Mouse (Mus musculus) adrenal gland, postnatal 14 days (tissue): ENCODE data around the gene Gpld1. TPM values are rescaled to one million over a fixed set of nuclear protein-coding genes. Genes with fewer than 3 reads are reported as not detected.

ENCODE experiments used
- DNase-seq: peaks from one replicate; pipeline ENCODE4 v3.0.0; 2021; ENCODE audit warnings: mixed read lengths
- long read RNA-seq, 2 experiments: library from polyadenylated mRNA; stranded (forward); transcript quantifications; one replicate each; pipeline ENCODE4 v2.0.0; 2021
- total RNA-seq: library from RNA; stranded (reverse); gene quantifications from 2 replicates; pipeline ENCODE4 v1.2.3, GENCODE M21; 2021

The Gpld1 gene
- total RNA-seq = 5.1 and 13.5 TPM in 2 replicates
- long read RNA-seq, experiment 1, partial matches to known transcripts = 2 of 6 reads
- long read RNA-seq, experiment 1, other reads (novel, unspliced or antisense) = 4 of 6 reads
- long read RNA-seq, experiment 2, partial matches to known transcripts = 14 of 17 reads
- long read RNA-seq, experiment 2, other reads (novel, unspliced or antisense) = 3 of 17 reads

- DNase-seq = peak; percentile 37
These were observed at the start of gene Gpld1 for GRCm38 (mm10) chr13:24942512-24943282. Gene Gpld1 (plus strand): TSS chr13:24943152.

- DNase-seq = no peak
These were observed 49.1 kb upstream of the Gpld1 start for GRCm38 (mm10) chr13:24893880-24894279.

GRCm38 (mm10) chr13:24901916-24902315 is 41.0 kb upstream of the Gpld1 start:
- no peak for DNase-seq

GRCm38 (mm10) chr13:24903412-24903811 is 39.5 kb upstream of the Gpld1 start:
- DNase-seq = no peak

GRCm38 (mm10) chr13:24905422-24905821 is 37.5 kb upstream of the Gpld1 start:
- DNase-seq = no peak

GRCm38 (mm10) chr13:24906831-24907570 is 36.0 kb upstream of the Gpld1 start:
- DNase-seq = peak; percentile 21

- DNase-seq = no peak
These were observed 33.8 kb upstream of the Gpld1 start for GRCm38 (mm10) chr13:24909112-24909511.

GRCm38 (mm10) chr13:24913576-24913975 is 29.4 kb upstream of the Gpld1 start:
- no peak for DNase-seq

- DNase-seq = no peak
These were observed 28.0 kb upstream of the Gpld1 start for GRCm38 (mm10) chr13:24914915-24915314.

- DNase-seq = no peak
These were observed 27.1 kb upstream of the Gpld1 start for GRCm38 (mm10) chr13:24915831-24916230.

GRCm38 (mm10) chr13:24920333-24920977 is 22.5 kb upstream of the Gpld1 start:
- peak; percentile 76 for DNase-seq

GRCm38 (mm10) chr13:24921281-24921680 is 21.7 kb upstream of the Gpld1 start:
- DNase-seq = no peak

GRCm38 (mm10) chr13:24923991-24924390 is 19.0 kb upstream of the Gpld1 start:
- DNase-seq = no peak

- no peak for DNase-seq
These were observed 12.4 kb upstream of the Gpld1 start for GRCm38 (mm10) chr13:24930591-24930990.

GRCm38 (mm10) chr13:24933199-24933598 is 9.8 kb upstream of the Gpld1 start:
- DNase-seq = no peak

- DNase-seq = no peak
These were observed 6.2 kb upstream of the Gpld1 start for GRCm38 (mm10) chr13:24936772-24937107.

GRCm38 (mm10) chr13:24937108-24937838 is 5.7 kb upstream of the Gpld1 start, which contains the start of gene Aldh5a1:
Gene Aldh5a1 (minus strand): TSS chr13:24937661.
- DNase-seq = peak; percentile 87

- no peak for DNase-seq
These were observed 5.1 kb upstream of the Gpld1 start for GRCm38 (mm10) chr13:24937839-24938166.

GRCm38 (mm10) chr13:24938683-24939082 is 4.3 kb upstream of the Gpld1 start:
- DNase-seq = peak; percentile 89

GRCm38 (mm10) chr13:24939472-24939871 is 3.5 kb upstream of the Gpld1 start:
- no peak for DNase-seq

GRCm38 (mm10) chr13:24943303-24943702 is 351 bp downstream of the Gpld1 start:
- DNase-seq = no peak

GRCm38 (mm10) chr13:24945567-24945966 is 2.6 kb downstream of the Gpld1 start:
- no peak for DNase-seq
